Mouse (Mus musculus): ENCODE results near the gene Alg1. TPM values are rescaled to one million over a fixed set of nuclear protein-coding genes. Genes with fewer than 3 reads are reported as not detected.

Alg1 gene
- polyA plus RNA-seq (2015; fragmentation: Nextera tagmentation; extraction: Ambion mirVana), result 32.1 and 35.9 TPM in 2 replicates

DNA sequence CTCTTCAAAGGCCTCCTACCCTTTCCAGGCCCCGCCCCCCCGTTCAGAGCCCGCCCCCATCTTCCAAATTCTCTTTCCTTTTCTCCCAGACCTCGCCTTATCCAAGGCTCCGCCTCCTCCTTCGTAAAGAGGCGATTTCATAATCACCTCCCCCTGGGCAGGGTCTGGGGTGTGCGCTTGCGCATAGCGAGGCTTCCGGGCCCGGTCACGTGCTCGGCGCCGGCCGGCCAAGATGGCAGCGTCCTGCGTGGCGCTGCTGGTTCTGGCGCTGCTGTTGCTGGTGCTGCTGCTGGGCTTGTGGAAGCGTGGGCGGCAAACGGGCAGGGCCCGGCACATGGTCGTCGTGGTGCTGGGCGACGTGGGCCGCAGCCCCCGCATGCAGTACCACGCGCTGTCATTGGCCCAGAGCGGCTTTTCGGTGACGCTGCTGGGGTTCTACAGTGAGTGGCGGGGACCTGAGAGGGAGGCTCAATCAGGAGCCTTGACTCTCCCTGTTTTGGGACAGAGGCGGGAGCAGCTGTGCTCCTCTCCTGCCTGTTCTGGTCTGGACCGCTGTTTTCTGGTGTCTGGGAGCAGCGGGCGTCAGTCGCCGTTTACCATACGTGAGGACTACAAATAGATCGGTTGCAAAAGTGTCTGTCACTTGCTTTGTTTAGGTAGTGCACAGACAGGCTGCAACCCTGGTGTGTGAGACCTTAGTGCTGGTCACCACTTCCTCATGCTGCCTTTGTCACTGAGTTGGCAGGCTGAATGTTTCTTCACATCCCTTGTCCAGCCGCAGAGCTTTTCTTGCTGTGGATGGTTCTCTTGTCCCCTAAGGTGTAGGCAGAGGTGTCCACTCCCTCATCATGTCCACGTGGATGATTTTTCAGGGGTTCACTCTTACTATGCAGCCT is at the start of gene Alg1:
Gene Alg1 (plus strand): TSS at position 204 of the 896 bp plus-strand sequence.
- H3K4me1 ChIP-seq (ENCODE audit: insufficient read depth, low read depth, low read length), result no peaks in the 10 kb centered on the region
- H3K36me3 ChIP-seq (ENCODE audit: insufficient read depth, low read length), result no peaks in the 10 kb centered on the region
- H3K4me3 ChIP-seq (ENCODE audit: low read depth, low read length), result peak within 1 kb of the TSS; percentile 60
- no peaks in the 10 kb centered on the region for H3K9me3 ChIP-seq (ENCODE audit: low read length)
- H3K4me2 ChIP-seq (replicated peaks; ENCODE audit: low read depth, low read length), result peak within 1 kb of the TSS; percentile 72
- peak; percentile 98 for DNase-seq (ENCODE audit: low spot score)
- peak within 1 kb of the TSS; percentile 67 for H3K9ac ChIP-seq (replicated peaks; ENCODE audit: low read depth)
- TF ChIP-seq EP300 (IDR thresholded peaks at IDR 0.05) (no peak; the same call in 1 of the 2 replicates), CTCF (IDR thresholded peaks at IDR 0.05) (no peak)
- H3K27me3 ChIP-seq (replicated peaks; ENCODE audit: insufficient read depth, low read length), result no peaks in the 10 kb centered on the region
- WGBS, result 2% methylated on average over 46 of the region's 47 CpGs
- peak; percentile 98 for ATAC-seq
- peak within 1 kb of the TSS; percentile 65 for H3K27ac ChIP-seq (ENCODE audit: low read length)

DNA sequence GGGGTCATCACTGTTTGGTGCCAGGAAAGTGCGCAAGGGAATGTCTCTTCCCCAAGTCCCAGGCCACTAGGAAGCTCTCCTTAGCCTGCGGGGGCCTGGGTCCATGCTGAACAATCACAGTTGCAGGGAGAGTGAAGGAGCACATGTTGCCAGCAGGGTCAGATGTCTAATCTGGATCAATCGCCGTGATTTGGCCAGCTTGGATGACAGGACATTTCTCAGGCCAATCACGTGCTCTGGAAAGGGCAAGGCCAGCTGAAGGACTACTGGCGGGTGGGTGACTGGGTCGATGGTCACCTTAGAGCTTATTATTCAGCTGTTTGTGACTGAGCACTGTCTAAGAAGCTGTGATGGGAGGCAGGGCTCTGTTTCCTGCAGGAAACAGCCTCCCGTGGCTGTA is 49.3 kb upstream of the Alg1 start:
- no peak for DNase-seq (ENCODE audit: low spot score)
- TF ChIP-seq EP300 (IDR thresholded peaks at IDR 0.05), result no peak
- no peak for TF ChIP-seq CTCF (IDR thresholded peaks at IDR 0.05)
- Histone ChIP-seq H3K4me3 (ENCODE audit: low read depth, low read length) (no peak overlapping the region), H3K4me1 (ENCODE audit: insufficient read depth, low read depth, low read length) (no peaks in the 10 kb centered on the region), H3K27me3 (replicated peaks; ENCODE audit: insufficient read depth, low read length) (no peaks in the 10 kb centered on the region), H3K27ac (ENCODE audit: low read length) (no peak overlapping the region), H3K36me3 (ENCODE audit: insufficient read depth, low read length) (no peaks in the 10 kb centered on the region), H3K9ac (replicated peaks; ENCODE audit: low read depth) (no peak overlapping the region), H3K4me2 (replicated peaks; ENCODE audit: low read depth, low read length) (no peak overlapping the region), H3K9me3 (ENCODE audit: low read length) (no peaks in the 10 kb centered on the region)
- WGBS, result 46% methylated on average over 8 of the region's 8 CpGs
- no peak for ATAC-seq

DNA sequence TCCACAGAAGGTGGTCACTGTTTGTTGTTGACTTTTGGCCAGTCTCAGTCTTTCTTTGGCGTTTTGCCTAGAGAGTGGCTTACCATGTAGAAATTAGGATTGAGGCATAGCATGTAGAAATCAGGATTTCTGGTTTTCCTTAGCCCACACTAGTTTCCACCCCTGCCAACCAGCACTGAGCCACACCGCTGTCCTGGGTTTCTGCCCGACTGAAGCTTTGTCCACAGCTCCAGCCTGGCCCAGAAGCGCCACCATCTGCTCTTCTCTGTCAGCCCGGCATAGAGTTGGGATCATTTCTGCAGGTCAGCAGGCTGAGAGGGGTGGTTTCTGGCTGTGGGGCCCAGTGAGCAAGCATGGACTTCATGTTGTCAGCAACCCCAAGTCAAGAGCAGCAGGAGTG is 48.5 kb upstream of the Alg1 start:
- Histone ChIP-seq H3K27ac (ENCODE audit: low read length) (no peak overlapping the region), H3K27me3 (replicated peaks; ENCODE audit: insufficient read depth, low read length) (no peaks in the 10 kb centered on the region), H3K9ac (replicated peaks; ENCODE audit: low read depth) (no peak overlapping the region), H3K4me2 (replicated peaks; ENCODE audit: low read depth, low read length) (no peak overlapping the region), H3K4me3 (ENCODE audit: low read depth, low read length) (no peak overlapping the region), H3K9me3 (ENCODE audit: low read length) (no peaks in the 10 kb centered on the region), H3K36me3 (ENCODE audit: insufficient read depth, low read length) (no peaks in the 10 kb centered on the region), H3K4me1 (ENCODE audit: insufficient read depth, low read depth, low read length) (no peaks in the 10 kb centered on the region)
- WGBS, result 73% methylated on average over 5 of the region's 5 CpGs
- no peak for TF ChIP-seq EP300 (IDR thresholded peaks at IDR 0.05)
- ATAC-seq (no peak), DNase-seq (ENCODE audit: low spot score) (no peak)

DNA sequence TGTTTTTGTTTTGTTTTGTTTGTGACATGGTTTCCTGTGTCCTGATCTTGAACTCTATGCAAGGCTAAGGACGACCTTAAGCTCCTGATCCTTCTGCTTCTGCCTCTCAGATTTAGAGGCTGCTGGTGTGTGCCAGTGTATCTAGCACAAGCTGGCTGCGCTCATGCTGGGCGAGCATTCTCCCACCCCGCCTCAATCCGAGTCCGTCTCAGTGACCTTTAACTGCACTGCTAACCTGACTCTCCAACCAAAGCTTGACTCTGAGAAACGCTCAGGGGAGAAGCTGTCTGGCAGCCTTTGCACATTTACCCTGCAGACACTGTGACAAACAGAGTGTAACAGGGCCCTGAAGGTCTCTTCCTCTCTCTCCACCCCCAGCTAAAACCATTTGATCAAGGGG is 47.7 kb upstream of the Alg1 start:
- 47% methylated on average over 7 of the region's 7 CpGs for WGBS
- no peaks in the 10 kb centered on the region for H3K4me1 ChIP-seq (ENCODE audit: insufficient read depth, low read depth, low read length)
- H3K36me3 ChIP-seq (ENCODE audit: insufficient read depth, low read length), result no peaks in the 10 kb centered on the region
- ATAC-seq, result no peak
- H3K27ac ChIP-seq (ENCODE audit: low read length), result no peak overlapping the region
- H3K27me3 ChIP-seq (replicated peaks; ENCODE audit: insufficient read depth, low read length), result no peaks in the 10 kb centered on the region
- no peak overlapping the region for H3K4me3 ChIP-seq (ENCODE audit: low read depth, low read length)
- no peak overlapping the region for H3K9ac ChIP-seq (replicated peaks; ENCODE audit: low read depth)
- TF ChIP-seq EP300 (IDR thresholded peaks at IDR 0.05) (no peak), CTCF (IDR thresholded peaks at IDR 0.05) (no peak)
- DNase-seq (ENCODE audit: low spot score), result no peak
- no peaks in the 10 kb centered on the region for H3K9me3 ChIP-seq (ENCODE audit: low read length)
- H3K4me2 ChIP-seq (replicated peaks; ENCODE audit: low read depth, low read length), result no peak overlapping the region

DNA sequence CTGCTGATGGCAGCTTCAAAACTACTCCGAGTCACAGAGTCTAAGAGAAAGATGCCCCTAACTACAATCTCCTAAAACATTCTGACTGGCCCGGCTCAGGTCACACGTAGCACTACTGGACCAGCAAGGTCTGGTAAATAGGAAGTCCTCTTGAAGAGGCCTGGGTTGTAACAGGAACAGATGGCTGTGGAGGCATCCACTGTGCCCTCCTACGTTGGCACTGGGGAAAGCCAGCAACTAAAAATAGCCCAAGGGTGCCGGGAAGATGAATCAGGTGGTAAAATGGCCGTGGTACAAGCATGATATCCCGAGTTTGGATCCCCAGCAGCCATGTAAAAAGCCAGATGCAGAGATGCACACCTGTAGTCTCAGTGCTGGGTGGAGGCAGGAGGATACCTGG is 47.2 kb upstream of the Alg1 start:
- H3K4me2 ChIP-seq (replicated peaks; ENCODE audit: low read depth, low read length), result no peak overlapping the region
- no peaks in the 10 kb centered on the region for H3K36me3 ChIP-seq (ENCODE audit: insufficient read depth, low read length)
- WGBS, result 61% methylated on average over 7 of the region's 7 CpGs
- H3K27ac ChIP-seq (ENCODE audit: low read length), result no peak overlapping the region
- no peak overlapping the region for H3K9ac ChIP-seq (replicated peaks; ENCODE audit: low read depth)
- TF ChIP-seq CTCF (IDR thresholded peaks at IDR 0.05), result no peak
- TF ChIP-seq EP300 (IDR thresholded peaks at IDR 0.05), result no peak
- DNase-seq (ENCODE audit: low spot score), result no peak
- ATAC-seq, result no peak
- H3K4me1 ChIP-seq (ENCODE audit: insufficient read depth, low read depth, low read length), result no peaks in the 10 kb centered on the region
- H3K4me3 ChIP-seq (ENCODE audit: low read depth, low read length), result no peak overlapping the region
- H3K27me3 ChIP-seq (replicated peaks; ENCODE audit: insufficient read depth, low read length), result no peaks in the 10 kb centered on the region
- H3K9me3 ChIP-seq (ENCODE audit: low read length), result no peaks in the 10 kb centered on the region

DNA sequence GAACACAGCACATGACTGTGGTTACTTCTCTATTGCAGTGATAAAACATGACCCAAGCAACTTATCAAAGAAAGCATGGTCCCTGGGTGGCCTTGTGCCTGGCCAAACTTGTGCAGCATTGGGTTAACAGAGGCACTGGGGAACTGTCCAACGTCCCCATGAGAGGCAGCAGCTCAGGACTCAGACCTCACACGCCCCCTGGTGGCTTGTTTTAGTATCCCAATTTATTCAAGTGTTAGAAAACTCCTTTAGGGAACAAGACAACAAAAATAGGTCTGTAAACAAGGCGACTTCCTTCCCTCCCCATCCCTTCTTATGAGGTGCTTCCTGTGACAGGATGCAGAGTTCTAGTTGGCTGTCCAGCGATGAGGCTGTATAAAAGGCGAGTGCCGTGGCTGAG is 38.3 kb upstream of the Alg1 start:
- peak; percentile 77 for TF ChIP-seq CTCF (IDR thresholded peaks at IDR 0.05)
- TF ChIP-seq EP300 (IDR thresholded peaks at IDR 0.05), result no peak
- Histone ChIP-seq H3K9me3 (ENCODE audit: low read length) (no peaks in the 10 kb centered on the region), H3K4me2 (replicated peaks; ENCODE audit: low read depth, low read length) (no peak overlapping the region), H3K36me3 (ENCODE audit: insufficient read depth, low read length) (0 out of 2 replicates have a peak, but pooled peaks cover 4% of the 10 kb centered on the region), H3K27me3 (replicated peaks; ENCODE audit: insufficient read depth, low read length) (no peaks in the 10 kb centered on the region), H3K27ac (ENCODE audit: low read length) (no peak overlapping the region), H3K4me3 (ENCODE audit: low read depth, low read length) (no peak overlapping the region), H3K4me1 (ENCODE audit: insufficient read depth, low read depth, low read length) (no peaks in the 10 kb centered on the region), H3K9ac (replicated peaks; ENCODE audit: low read depth) (no peak overlapping the region)
- DNase-seq (ENCODE audit: low spot score) (peak; percentile 43), ATAC-seq (peak; percentile 26)
- WGBS, result 25% methylated on average over 6 of the region's 6 CpGs
